Mouse (Mus musculus) liver, embryonic 14.5 days (tissue): ENCODE measurements around the gene Kctd20. TPM values are rescaled to one million over a fixed set of nuclear protein-coding genes. Genes with fewer than 3 reads are reported as not detected.
A peak's percentile ranks its signal among the peaks of the same experiment; 100 is the strongest.

Experiments used
- ATAC-seq: fragments of 200-750 bp; cut with Nextera tagmentation; 2 replicates; pipeline ENCODE4 v1.8.0; 2017; ENCODE audit warnings: moderate number of reproducible peaks, mild to moderate bottlenecking, moderate library complexity; ENCODE audit not compliant: insufficient read depth
- DNase-seq, 3 experiments: peaks; one replicate each; pipeline ENCODE4 v3.0.0-alpha.2; 2012 to 2013; ENCODE audit warnings: low read depth in 3 of 3, low spot score in 3 of 3
- H3K27ac ChIP-seq: fragments of 300-500 bp; sonication (generic); 2 replicates; pipeline ENCODE4 v1.5.1; 2014; ENCODE audit warnings: moderate library complexity, mild to moderate bottlenecking, control low read depth, inconsistent platforms
- H3K27me3 ChIP-seq: fragments of 300-500 bp; sonication (generic); 2 replicates; pipeline ENCODE4 v1.6.1; 2014; ENCODE audit warnings: mild to moderate bottlenecking, low read length, moderate library complexity; ENCODE audit not compliant: control insufficient read depth, insufficient read depth
- H3K36me3 ChIP-seq: fragments of 300-500 bp; sonication (generic); replicated peaks from 2 replicates; pipeline ENCODE4 v1.6.1; 2014; ENCODE audit warnings: low read depth; ENCODE audit not compliant: control insufficient read depth, insufficient read depth
- H3K4me1 ChIP-seq, 2 experiments: fragments of 200-500 bp in 1 of 2; fragments of 300-500 bp in 1 of 2; sonication (generic) in 1 of 2; replicated peaks; 2 replicates each; pipeline ENCODE4 v1.6.1; 2012 to 2014; ENCODE audit warnings: antibody characterized with exemption in 1 of 2, inconsistent platforms in 1 of 2, low read length in 1 of 2; ENCODE audit not compliant: control insufficient read depth in 2 of 2, insufficient read depth in 2 of 2
- H3K4me2 ChIP-seq: fragments of 300-500 bp; sonication (generic); 2 replicates; pipeline ENCODE4 v1.6.1; 2014; ENCODE audit warnings: low read depth, mild to moderate bottlenecking, control low read depth, moderate library complexity
- H3K4me3 ChIP-seq, 2 experiments: fragments of 200-500 bp in 1 of 2; fragments of 300-500 bp in 1 of 2; sonication (generic) in 1 of 2; 2 replicates each; pipeline ENCODE4 v1.5.1; 2012 to 2014; ENCODE audit warnings: low read depth in 2 of 2, low read length in 2 of 2, mild to moderate bottlenecking in 2 of 2, control low read depth in 1 of 2, inconsistent platforms in 1 of 2, moderate library complexity in 1 of 2; ENCODE audit not compliant: insufficient read depth in 1 of 2
- H3K9ac ChIP-seq: fragments of 300-500 bp; sonication (generic); replicated peaks from 2 replicates; pipeline ENCODE4 v1.6.1; 2014; ENCODE audit warnings: mild to moderate bottlenecking, control low read depth, moderate library complexity
- H3K9me3 ChIP-seq: fragments of 300-500 bp; sonication (generic); 2 replicates; pipeline ENCODE4 v1.6.1; 2016; ENCODE audit warnings: low read length, mixed read lengths; ENCODE audit not compliant: control insufficient read depth
- CTCF ChIP-seq: IDR thresholded peaks from 2 replicates; pipeline ENCODE4 v1.5.1; 2016; ENCODE audit warnings: antibody characterized with exemption, low read depth, control low read depth
- EP300 ChIP-seq: IDR thresholded peaks from 2 replicates; pipeline ENCODE4 v1.6.1; 2016; ENCODE audit warnings: antibody characterized with exemption, low read depth
- WGBS: fragments of 180-500 bp; shearing (Covaris S2); extraction: QIAGEN DNeasy Blood & Tissue Kit; methylation state at CpG from one replicate; pipeline ENCODE4 v1.1.7; 2014; ENCODE audit not compliant: insufficient replicate concordance; 5-methylcytosine and 5-hydroxymethylcytosine counted together
- polyA plus RNA-seq, 2 experiments: library from polyadenylated mRNA; depleted of rRNA in 1 of 2; stranded (reverse) in 1 of 2; unstranded in 1 of 2; fragments of >200 nt; fragmentation: Nextera tagmentation in 1 of 2; extraction: Ambion mirVana in 1 of 2; gene quantifications; 2 replicates each; pipeline versions ENCODE4 v1.2.1 to v1.2.3; 2012 to 2014

Kctd20 gene
- polyA plus RNA-seq (2012; rRNA removed) (22.7 and 30.4 TPM in 2 replicates), polyA plus RNA-seq (2014; fragmentation: Nextera tagmentation; extraction: Ambion mirVana) (53.9 and 55.3 TPM in 2 replicates)

DNA sequence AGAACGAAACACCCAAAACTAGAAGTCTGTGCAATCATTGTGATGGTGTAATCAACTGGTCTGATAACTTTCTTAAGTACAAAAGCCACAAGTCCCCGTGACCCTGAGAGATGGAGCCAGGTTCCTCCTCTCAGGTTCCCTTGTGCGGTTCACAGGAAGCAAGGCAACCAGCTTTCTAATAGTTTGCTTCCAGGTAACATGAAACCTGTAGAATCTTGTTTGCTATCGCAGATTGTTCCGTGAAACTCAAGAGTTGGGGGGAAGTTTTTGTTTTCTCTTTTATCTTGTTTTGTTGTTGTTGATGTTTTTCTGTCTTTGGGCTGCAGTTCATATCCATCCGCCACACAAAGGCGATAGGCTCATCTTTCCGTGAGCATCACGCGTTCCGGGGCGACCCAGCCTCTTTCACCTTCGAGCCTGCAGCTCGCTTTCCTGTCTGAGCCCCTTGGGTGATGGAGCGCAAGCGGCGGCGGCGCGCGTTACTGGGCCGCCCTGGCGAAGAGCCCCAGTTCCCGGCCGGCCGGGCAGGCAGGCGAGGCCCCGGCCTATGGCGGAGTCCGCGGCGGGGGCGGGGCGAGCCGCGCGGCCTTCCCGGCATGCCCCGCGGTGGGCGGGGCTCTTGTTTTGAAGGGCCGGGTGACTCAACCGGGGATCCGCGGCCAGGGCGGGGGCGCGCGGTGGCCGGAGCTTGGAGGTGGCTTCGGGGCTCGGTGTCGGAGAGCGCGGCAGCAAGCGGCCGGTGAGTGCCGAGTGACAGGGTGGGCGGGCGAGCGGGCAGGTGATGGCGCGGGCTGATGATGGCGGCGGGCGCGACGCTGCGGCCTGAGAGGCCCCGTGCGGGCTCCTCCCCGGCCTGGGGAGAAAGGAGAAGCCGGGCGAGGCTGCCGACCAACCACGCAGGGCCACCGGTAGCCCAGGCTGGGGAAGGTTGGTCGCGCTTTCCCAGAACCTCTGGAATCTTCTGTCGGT lies at the start of gene Kctd20:
Kctd20 (plus strand) TSS at position 120 of the 969 bp plus-strand sequence.
- Histone ChIP-seq H3K9me3 (peaks cover 4% of the 10 kb centered on the region), H3K9ac (peak within 1 kb of the TSS; percentile 78), H3K27ac (peak within 1 kb of the TSS; percentile 74), H3K27me3 (no peaks in the 10 kb centered on the region), H3K4me1 (peaks cover 16 to 25% of the 10 kb centered on the region in 2 experiments), H3K4me3 (peak within 1 kb of the TSS; percentile 82 to 94), H3K36me3 (no peaks in the 10 kb centered on the region; the same call in 1 of the 2 replicates), H3K4me2 (peak within 1 kb of the TSS; percentile 83)
- under 1% methylated on average over 79 of the region's 80 CpGs for WGBS
- no peak for TF ChIP-seq EP300
- no peak for TF ChIP-seq CTCF
- DNase-seq (peak; percentile 86 to 90 (median 87)), ATAC-seq (peak; percentile 93)

DNA sequence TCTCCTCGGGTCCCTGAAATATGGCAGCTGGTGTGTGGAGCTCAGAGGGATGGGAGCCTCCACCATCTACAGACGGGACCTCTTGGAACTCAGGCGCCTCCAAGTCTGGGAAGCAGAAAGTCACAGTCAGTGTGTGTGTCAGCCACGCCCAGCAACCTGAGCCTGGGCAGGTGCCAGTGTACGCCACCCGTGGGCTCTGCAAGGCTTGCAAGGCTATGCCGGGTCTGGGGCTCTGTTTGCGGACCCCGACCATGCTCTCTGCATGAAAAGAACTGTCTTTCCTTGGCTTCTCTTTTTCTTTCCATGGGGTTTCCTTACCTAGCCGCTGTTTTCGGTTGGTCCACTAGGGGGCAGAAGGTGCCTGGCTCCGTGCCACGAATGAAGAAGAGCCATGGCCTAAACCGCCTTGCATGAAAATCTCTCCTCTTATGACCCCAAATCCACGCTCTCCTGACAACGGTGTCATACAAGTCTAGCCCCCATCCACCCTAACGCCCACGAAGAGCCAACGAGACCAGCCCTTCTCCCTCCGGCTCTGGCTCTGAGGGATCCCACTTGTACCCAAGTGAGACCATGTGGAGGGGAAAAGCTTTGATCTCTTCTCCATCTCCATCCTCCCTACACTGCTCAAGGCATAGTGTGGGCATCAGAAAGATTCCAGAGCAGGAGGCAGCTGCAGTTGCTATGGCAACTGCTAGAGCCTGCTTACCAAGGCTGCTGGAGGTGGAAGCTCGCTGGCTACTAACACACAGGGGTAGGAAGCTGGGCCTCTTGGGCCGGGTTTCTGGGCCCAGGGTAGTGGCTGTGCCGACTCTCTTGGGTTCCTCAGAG lies 47.0 kb upstream of the Kctd20 start:
- Histone ChIP-seq H3K4me2 (no peak overlapping the region), H3K9ac (no peak overlapping the region), H3K4me1 (no peaks in the 10 kb centered on the region; a peak in 1 of 4 replicates), H3K36me3 (no peaks in the 10 kb centered on the region), H3K27me3 (peaks cover 6% of the 10 kb centered on the region), H3K4me3 (no peak overlapping the region), H3K27ac (no peak overlapping the region), H3K9me3 (no peaks in the 10 kb centered on the region)
- ATAC-seq (no peak), DNase-seq (peak in 2 of 3 experiments; percentile 28 to 44)
- WGBS, result 27% methylated on average over 23 of the region's 23 CpGs
- peak; percentile 95 for TF ChIP-seq CTCF
- TF ChIP-seq EP300, result no peak

- WGBS, result 71% methylated on average over 13 of the region's 13 CpGs
- TF ChIP-seq CTCF (no peak), EP300 (no peak)
- DNase-seq (no peak), ATAC-seq (no peak)
- H3K36me3 ChIP-seq, result no peaks in the 10 kb centered on the region
- H3K27me3 ChIP-seq, result peaks cover 6% of the 10 kb centered on the region
- no peaks in the 10 kb centered on the region; a peak in 1 of 4 replicates for H3K4me1 ChIP-seq
- no peaks in the 10 kb centered on the region for H3K9me3 ChIP-seq
- H3K4me2 ChIP-seq, result no peak overlapping the region
- H3K4me3 ChIP-seq, result no peak overlapping the region
- no peak overlapping the region for H3K27ac ChIP-seq
- H3K9ac ChIP-seq, result no peak overlapping the region
Observed at GRCm38 (mm10) chr17:28905377-28905916, 46.3 kb upstream of the Kctd20 start.

DNA sequence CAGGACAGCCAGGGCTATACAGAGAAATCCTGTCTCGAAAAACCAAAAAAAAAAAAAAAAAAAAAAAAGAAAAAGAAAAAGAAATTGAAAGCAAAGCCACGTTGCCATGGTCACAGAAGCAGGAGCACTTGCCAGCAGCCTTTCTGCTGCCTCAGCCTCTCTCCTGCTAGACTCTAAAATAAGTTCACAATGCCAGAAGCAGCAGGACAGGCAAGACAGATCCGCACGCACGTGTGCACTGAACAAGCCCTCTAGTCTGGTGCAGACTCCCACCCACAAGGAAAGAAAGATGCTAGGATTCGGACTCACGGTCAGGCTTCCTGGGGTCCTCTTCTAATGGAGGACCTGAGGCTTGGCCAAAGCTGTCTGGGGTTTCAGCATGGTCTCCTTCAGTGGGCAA lies 43.8 kb upstream of the Kctd20 start:
- TF ChIP-seq EP300 (no peak), CTCF (no peak)
- no peak for ATAC-seq
- H3K4me1 ChIP-seq, result no peaks in the 10 kb centered on the region; a peak in 1 of 4 replicates
- no peak overlapping the region for H3K9ac ChIP-seq
- WGBS, result 75% methylated on average over 7 of the region's 7 CpGs
- peaks cover 6% of the 10 kb centered on the region for H3K27me3 ChIP-seq
- H3K4me3 ChIP-seq, result no peak overlapping the region
- no peaks in the 10 kb centered on the region for H3K36me3 ChIP-seq
- H3K4me2 ChIP-seq, result no peak overlapping the region
- DNase-seq, result no peak
- no peaks in the 10 kb centered on the region for H3K9me3 ChIP-seq
- no peak overlapping the region for H3K27ac ChIP-seq
